Mouse (Mus musculus): ENCODE results near the gene Hsd17b7. TPM values are rescaled to one million over a fixed set of nuclear protein-coding genes. Genes with fewer than 3 reads are reported as not detected.
"Not testable (repeated sequence)": the region's sequence is repeated elsewhere in the genome, so short reads cannot be mapped to it uniquely, and the experiment has no call there.

Gene Hsd17b7
- 3.4 and 4.3 TPM in 2 replicates for total RNA-seq (2017)

GRCm38 (mm10) chr1:169968792-169969515 lies at the start of gene Hsd17b7:
Gene Hsd17b7, minus strand, starts transcription at chr1:169969241.
- ATAC-seq (ENCODE audit: extremely low read depth, insufficient number of reproducible peaks, low FRiP score, poor library complexity, severe bottlenecking): peak; percentile 99

GRCm38 (mm10) chr1:170014784-170015183 lies 45.7 kb upstream of the Hsd17b7 start:
- ATAC-seq (ENCODE audit: extremely low read depth, insufficient number of reproducible peaks, low FRiP score, poor library complexity, severe bottlenecking): no peak

- no peak for ATAC-seq (ENCODE audit: extremely low read depth, insufficient number of reproducible peaks, low FRiP score, poor library complexity, severe bottlenecking)
Measured at GRCm38 (mm10) chr1:170010716-170011505, 41.9 kb upstream of the Hsd17b7 start.

- ATAC-seq (ENCODE audit: extremely low read depth, insufficient number of reproducible peaks, low FRiP score, poor library complexity, severe bottlenecking): no peak
Measured at GRCm38 (mm10) chr1:170009296-170009695, 40.3 kb upstream of the Hsd17b7 start.

GRCm38 (mm10) chr1:170008432-170009220 lies 39.6 kb upstream of the Hsd17b7 start:
- ATAC-seq (ENCODE audit: extremely low read depth, insufficient number of reproducible peaks, low FRiP score, poor library complexity, severe bottlenecking): no peak

GRCm38 (mm10) chr1:170006516-170006915 lies 37.5 kb upstream of the Hsd17b7 start:
- no peak for ATAC-seq (ENCODE audit: extremely low read depth, insufficient number of reproducible peaks, low FRiP score, poor library complexity, severe bottlenecking)

GRCm38 (mm10) chr1:170005297-170005696 lies 36.3 kb upstream of the Hsd17b7 start:
- ATAC-seq (ENCODE audit: extremely low read depth, insufficient number of reproducible peaks, low FRiP score, poor library complexity, severe bottlenecking): no peak

- ATAC-seq (ENCODE audit: extremely low read depth, insufficient number of reproducible peaks, low FRiP score, poor library complexity, severe bottlenecking): not testable (repeated sequence)
Measured at GRCm38 (mm10) chr1:169993901-169994300, 24.9 kb upstream of the Hsd17b7 start.

- no peak for ATAC-seq (ENCODE audit: extremely low read depth, insufficient number of reproducible peaks, low FRiP score, poor library complexity, severe bottlenecking)
Measured at GRCm38 (mm10) chr1:169986166-169986565, 17.1 kb upstream of the Hsd17b7 start.

GRCm38 (mm10) chr1:169977621-169978020 lies 8.6 kb upstream of the Hsd17b7 start:
- ATAC-seq (ENCODE audit: extremely low read depth, insufficient number of reproducible peaks, low FRiP score, poor library complexity, severe bottlenecking): no peak

GRCm38 (mm10) chr1:169971998-169972397 lies 3.0 kb upstream of the Hsd17b7 start:
- no peak for ATAC-seq (ENCODE audit: extremely low read depth, insufficient number of reproducible peaks, low FRiP score, poor library complexity, severe bottlenecking)

GRCm38 (mm10) chr1:169970936-169971335 lies 1.9 kb upstream of the Hsd17b7 start:
- ATAC-seq (ENCODE audit: extremely low read depth, insufficient number of reproducible peaks, low FRiP score, poor library complexity, severe bottlenecking): no peak

GRCm38 (mm10) chr1:169969516-169969886 lies 460 bp upstream of the Hsd17b7 start:
- no peak for ATAC-seq (ENCODE audit: extremely low read depth, insufficient number of reproducible peaks, low FRiP score, poor library complexity, severe bottlenecking)

GRCm38 (mm10) chr1:169953106-169953505 lies 15.9 kb downstream of the Hsd17b7 start:
- ATAC-seq (ENCODE audit: extremely low read depth, insufficient number of reproducible peaks, low FRiP score, poor library complexity, severe bottlenecking): no peak

- no peak for ATAC-seq (ENCODE audit: extremely low read depth, insufficient number of reproducible peaks, low FRiP score, poor library complexity, severe bottlenecking)
Measured at GRCm38 (mm10) chr1:169952636-169953035, 16.4 kb downstream of the Hsd17b7 start.

GRCm38 (mm10) chr1:169951561-169951960 lies 17.5 kb downstream of the Hsd17b7 start:
- no peak for ATAC-seq (ENCODE audit: extremely low read depth, insufficient number of reproducible peaks, low FRiP score, poor library complexity, severe bottlenecking)

GRCm38 (mm10) chr1:169950651-169951050 lies 18.4 kb downstream of the Hsd17b7 start:
- ATAC-seq (ENCODE audit: extremely low read depth, insufficient number of reproducible peaks, low FRiP score, poor library complexity, severe bottlenecking): no peak

GRCm38 (mm10) chr1:169949981-169950380 lies 19.1 kb downstream of the Hsd17b7 start:
- no peak for ATAC-seq (ENCODE audit: extremely low read depth, insufficient number of reproducible peaks, low FRiP score, poor library complexity, severe bottlenecking)

- ATAC-seq (ENCODE audit: extremely low read depth, insufficient number of reproducible peaks, low FRiP score, poor library complexity, severe bottlenecking): no peak
Measured at GRCm38 (mm10) chr1:169948866-169949265, 20.2 kb downstream of the Hsd17b7 start.

Data from neutrophil, adult 5-6 weeks (primary cell).